Mouse (Mus musculus) ES-E14 (cell line): ENCODE data around the gene Vwce. TPM values are rescaled to one million over a fixed set of nuclear protein-coding genes. Genes with fewer than 3 reads are reported as not detected.
A peak's percentile ranks its signal among the peaks of the same experiment; 100 is the strongest.

ENCODE experiments used
- DNase-seq: peaks from one replicate; pipeline ENCODE4 v3.0.0-alpha.2; 2013; ENCODE audit warnings: low read depth, low spot score
- H3K27ac ChIP-seq: 2 replicates; pipeline ENCODE4 v1.5.1; 2012; ENCODE audit warnings: low read depth, mild to moderate bottlenecking, low read length, moderate library complexity, mixed read lengths; ENCODE audit not compliant: poor library complexity, insufficient read depth, severe bottlenecking
- H3K36me3 ChIP-seq: 2 replicates; pipeline ENCODE4 v1.6.1; 2012; ENCODE audit warnings: mild to moderate bottlenecking, low read length, moderate library complexity, mixed read lengths; ENCODE audit not compliant: control insufficient read depth, poor library complexity, insufficient read depth, severe bottlenecking
- H3K4me1 ChIP-seq, 2 experiments: fragments of 150-350 bp in 1 of 2; sonication (generic) in 1 of 2; 2 replicates each; pipeline ENCODE4 v1.6.1; 2012; ENCODE audit warnings: low read length in 2 of 2, mild to moderate bottlenecking in 1 of 2, mixed read lengths in 1 of 2; ENCODE audit not compliant: control insufficient read depth in 2 of 2, insufficient read depth in 2 of 2, poor library complexity in 1 of 2
- H3K4me3 ChIP-seq, 2 experiments: fragments of 150-350 bp in 1 of 2; sonication (generic) in 1 of 2; 2 replicates each; pipeline ENCODE4 v1.5.1; 2012; ENCODE audit warnings: low read length in 2 of 2, low read depth in 1 of 2, mild to moderate bottlenecking in 1 of 2, mixed read lengths in 1 of 2; ENCODE audit not compliant: insufficient read depth in 1 of 2, poor library complexity in 1 of 2, severe bottlenecking in 1 of 2
- H3K9ac ChIP-seq: 2 replicates; pipeline ENCODE4 v1.6.1; 2012; ENCODE audit warnings: low read depth, mild to moderate bottlenecking, low read length, mixed read lengths; ENCODE audit not compliant: poor library complexity, insufficient read depth, severe bottlenecking
- H3K9me3 ChIP-seq: fragments of 150-350 bp; sonication (generic); 2 replicates; pipeline ENCODE4 v1.6.1; 2012; ENCODE audit warnings: low read depth, mild to moderate bottlenecking, low read length; ENCODE audit not compliant: control insufficient read depth, insufficient read depth
- CHD2 ChIP-seq: IDR thresholded peaks from 2 replicates; pipeline ENCODE4 v1.6.1; 2014; ENCODE audit warnings: mild to moderate bottlenecking, low read depth, low read length, inconsistent platforms
- HCFC1 ChIP-seq: IDR thresholded peaks from 2 replicates; pipeline ENCODE4 v1.6.1; 2012; ENCODE audit warnings: low read length, inconsistent platforms, borderline replicate concordance; ENCODE audit not compliant: insufficient read depth
- MAFK ChIP-seq: IDR thresholded peaks from 2 replicates; pipeline ENCODE4 v1.6.1; 2014; ENCODE audit warnings: mild to moderate bottlenecking, low read depth, low read length, inconsistent platforms; ENCODE audit not compliant: insufficient read depth
- ZC3H11A ChIP-seq: IDR thresholded peaks from 2 replicates; pipeline ENCODE4 v1.6.1; 2012; ENCODE audit warnings: low read depth, mild to moderate bottlenecking, inconsistent platforms, low read length, borderline replicate concordance
- ZNF384 ChIP-seq: IDR thresholded peaks from 2 replicates; pipeline ENCODE4 v1.6.1; 2012; ENCODE audit warnings: low read depth, low read length, inconsistent platforms
- in situ Hi-C, 2 experiments: fragments of 600-800 bp; cut with MboI; formaldehyde crosslinking; loops; one replicate each; pipeline ENCODE4 v1.15.1; 2025; ENCODE audit warnings: low sequenced_read_pairs in 2 of 2, inconsistent platforms in 1 of 2; ENCODE audit not compliant: unreplicated experiment in 2 of 2
- total RNA-seq: library from RNA; depleted of rRNA; stranded (reverse); fragments of 300-350 nt; gene quantifications from 2 replicates; pipeline ENCODE4 v1.2.3, GENCODE M21; 2012

Gene Vwce
- total RNA-seq, 1 experiment: 0.49 TPM

GRCm38 (mm10) chr19:10602247-10602769 lies 31.7 kb upstream of the Vwce start:
- in situ Hi-C loops: loop anchor here in 1 of 2 experiments (25.0 kb wide), 3 partner anchors 715 to 1690 kb away; partner anchors contain the start of genes B3gat3 and Incenp
- TF ChIP-seq ZNF384 (no peak), CHD2 (no peak), ZC3H11A (no peak), MAFK (no peak), HCFC1 (no peak)
- H3K36me3 ChIP-seq: peaks cover 3% of the 10 kb centered on the region
- peak overlapping the region; percentile 17; the same call in 1 of the 2 replicates for H3K27ac ChIP-seq
- peaks cover 11 to 16% of the 10 kb centered on the region in 2 experiments for H3K4me1 ChIP-seq
- H3K9ac ChIP-seq: peak overlapping the region; percentile 67; the same call in 1 of the 2 replicates
- H3K4me3 ChIP-seq: peak overlapping the region; percentile 28 to 41; a peak in 3 of 4 replicates
- no peaks in the 10 kb centered on the region for H3K9me3 ChIP-seq
- DNase-seq: no peak

GRCm38 (mm10) chr19:10602787-10603186 lies 31.2 kb upstream of the Vwce start:
- peak overlapping the region; percentile 67; the same call in 1 of the 2 replicates for H3K9ac ChIP-seq
- H3K36me3 ChIP-seq: peaks cover 8% of the 10 kb centered on the region
- TF ChIP-seq ZNF384 (peak; percentile 51; the same call in 1 of the 2 replicates), ZC3H11A (0 out of 2 replicates have a peak, but pooled peaks have one; percentile 2), CHD2 (no peak), MAFK (no peak), HCFC1 (peak; percentile 65; the same call in 1 of the 2 replicates)
- peak overlapping the region; percentile 17; the same call in 1 of the 2 replicates for H3K27ac ChIP-seq
- H3K4me1 ChIP-seq: peaks cover 12 to 17% of the 10 kb centered on the region in 2 experiments
- H3K9me3 ChIP-seq: no peaks in the 10 kb centered on the region
- DNase-seq: peak; percentile 86
- in situ Hi-C loops: loop anchor here in 1 of 2 experiments (25.0 kb wide), 3 partner anchors 715 to 1690 kb away; partner anchors contain the start of genes B3gat3 and Incenp
- peak overlapping the region; percentile 28 to 41; a peak in 3 of 4 replicates for H3K4me3 ChIP-seq

GRCm38 (mm10) chr19:10603660-10604523 lies 30.1 kb upstream of the Vwce start:
- peak overlapping the region; percentile 14; the same call in 1 of the 2 replicates for H3K27ac ChIP-seq
- peaks cover 12 to 21% of the 10 kb centered on the region in 2 experiments for H3K4me1 ChIP-seq

GRCm38 (mm10) chr19:10604534-10604933 lies 29.5 kb upstream of the Vwce start:
- Histone ChIP-seq H3K4me1 (peaks cover 12 to 21% of the 10 kb centered on the region in 2 experiments), H3K9me3 (no peaks in the 10 kb centered on the region), H3K36me3 (peaks cover 20% of the 10 kb centered on the region), H3K27ac (peak overlapping the region; percentile 73; the same call in 1 of the 2 replicates), H3K9ac (peak overlapping the region; percentile 83; the same call in 1 of the 2 replicates), H3K4me3 (peak overlapping the region; percentile 58 to 87)
- DNase-seq: no peak
- TF ChIP-seq MAFK: no peak
- TF ChIP-seq ZNF384: no peak
- TF ChIP-seq HCFC1: no peak
- no peak for TF ChIP-seq ZC3H11A
- TF ChIP-seq CHD2: no peak
- in situ Hi-C loops: loop anchor here in 1 of 2 experiments (25.0 kb wide), 3 partner anchors 717 to 1692 kb away; partner anchors contain the start of genes B3gat3 and Incenp

More at GRCm38 (mm10) chr19:10603660-10604523, 30.1 kb upstream of the Vwce start:
- Histone ChIP-seq H3K9me3 (no peaks in the 10 kb centered on the region), H3K36me3 (peaks cover 17% of the 10 kb centered on the region), H3K4me3 (peak overlapping the region in 1 of 2 experiments; percentile 9; a peak in 1 of 4 replicates), H3K9ac (peak overlapping the region; percentile 46)
- TF ChIP-seq ZNF384: no peak
- no peak for TF ChIP-seq HCFC1
- TF ChIP-seq MAFK: no peak
- no peak for TF ChIP-seq CHD2
- TF ChIP-seq ZC3H11A: no peak
- in situ Hi-C loops: loop anchor here in 1 of 2 experiments (25.0 kb wide), 3 partner anchors 717 to 1692 kb away; partner anchors contain the start of genes B3gat3 and Incenp
- no peak for DNase-seq
